Mouse (Mus musculus): Measurements from ENCODE around the gene Prl2c3. TPM values are rescaled to one million over a fixed set of nuclear protein-coding genes. Genes with fewer than 3 reads are reported as not detected.

Gene Prl2c3
- not detected for polyA plus RNA-seq (2015; fragmentation: Illumina TruSeq; extraction: RNeasy Lipid Tissue Mini Kit (QIAGEN cat#74804); ENCODE audit: insufficient read depth, low replicate concordance)

DNA sequence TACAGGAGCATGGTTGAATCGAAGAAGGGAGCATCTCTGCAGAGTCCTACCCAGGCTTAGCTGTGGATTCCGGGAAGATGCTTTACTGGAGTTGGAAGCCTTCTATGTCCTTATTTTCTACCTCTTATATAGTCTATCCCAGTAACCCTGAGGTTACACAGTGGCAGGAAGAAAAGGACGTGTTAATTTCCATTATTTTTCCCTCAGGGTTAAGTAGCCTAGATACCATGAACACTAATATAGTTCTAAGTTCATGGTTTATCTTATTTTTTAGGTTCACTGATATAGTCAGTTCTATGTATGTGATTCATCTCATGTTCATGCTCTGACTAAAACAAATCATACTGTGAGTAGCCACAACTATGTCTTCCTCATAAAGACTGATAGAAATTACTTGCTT lies at the start of gene Prl2c3:
Prl2c3 (minus strand) TSS at position 101 of the 400 bp plus-strand sequence.

Other genes with a start within 250 kb of the Prl2c3 start
- 84.7 TPM for gene Ero1lb, start 234.2 kb downstream of the Prl2c3 start, polyA plus RNA-seq (2015; fragmentation: Illumina TruSeq; extraction: RNeasy Lipid Tissue Mini Kit (QIAGEN cat#74804); ENCODE audit: insufficient read depth, low replicate concordance)
- not detected for gene Prl2c2, start 205.3 kb upstream of the Prl2c3 start, polyA plus RNA-seq (2015; fragmentation: Illumina TruSeq; extraction: RNeasy Lipid Tissue Mini Kit (QIAGEN cat#74804); ENCODE audit: insufficient read depth, low replicate concordance)